Mouse (Mus musculus) olfactory bulb, adult 2 months (tissue): ENCODE data around the gene Cd82.

Experiments
- CTCF ChIP-seq: fragments of 200-500 bp; IDR thresholded peaks from 2 replicates; pipeline ENCODE4 v1.5.1; 2012; ENCODE audit warnings: low read depth, mild to moderate bottlenecking, low read length, moderate library complexity; ENCODE audit not compliant: insufficient read depth
- POLR2A ChIP-seq: fragments of 200-500 bp; IDR thresholded peaks from 2 replicates; pipeline ENCODE4 v1.6.1; 2012; ENCODE audit warnings: mild to moderate bottlenecking, low read depth, low read length, moderate library complexity; ENCODE audit not compliant: insufficient read depth

GRCm38 (mm10) chr2:93425810-93426209 lies 37.1 kb downstream of the Cd82 start:
- no peak for TF ChIP-seq POLR2A
- no peak for TF ChIP-seq CTCF
